ENCODE assay signal across 8 mouse cellular contexts in genomic region chr11:84724080-84724479, GRCm38 (mm10).
A peak's percentile ranks its signal among the peaks of the same experiment; 100 is the strongest.
DNase-seq lines count a peak whose midpoint lies in the region; ATAC-seq and TF ChIP-seq lines count a peak whose summit lies in the region.

No protein-coding gene starts in this region.

- peak; percentile 62; the same call in 1 of the 2 replicates for ATAC-seq in hindbrain, embryonic 15.5 days (ENCODE audit: low FRiP score, low read depth)
- ATAC-seq in liver, postnatal 0 days: no peak

- no peaks in the 10 kb centered on the region for H3K36me3 ChIP-seq in hindbrain, embryonic 15.5 days
- no peaks in the 10 kb centered on the region for H3K36me3 ChIP-seq in liver, postnatal 0 days (replicated peaks; ENCODE audit: insufficient read depth, low read length)

- no peaks in the 10 kb centered on the region for H3K9me3 ChIP-seq in hindbrain, embryonic 15.5 days
- no peaks in the 10 kb centered on the region for H3K9me3 ChIP-seq in liver, postnatal 0 days (ENCODE audit: low read length)

- H3K9ac ChIP-seq in hindbrain, embryonic 15.5 days: no peak overlapping the region
- no peak overlapping the region for H3K9ac ChIP-seq in liver, postnatal 0 days (replicated peaks)

- no peaks in the 10 kb centered on the region for H3K4me1 ChIP-seq in cortical plate, adult 2 months (ENCODE audit: control insufficient read depth, insufficient read depth, low read length)
- peaks cover 28% of the 10 kb centered on the region for H3K4me1 ChIP-seq in hindbrain, embryonic 15.5 days (replicated peaks)
- H3K4me1 ChIP-seq in liver, postnatal 0 days (ENCODE audit: insufficient read depth): no peaks in the 10 kb centered on the region; the same call in 1 of the 2 replicates

- H3K27ac ChIP-seq in cortical plate, adult 2 months (ENCODE audit: insufficient read depth, low read length): no peak overlapping the region
- no peak overlapping the region for H3K27ac ChIP-seq in hindbrain, embryonic 15.5 days (replicated peaks)
- no peak overlapping the region for H3K27ac ChIP-seq in liver, postnatal 0 days (ENCODE audit: low read depth)

- no peak for TF ChIP-seq POLR2A in cortical plate, adult 2 months (IDR thresholded peaks at IDR 0.05; ENCODE audit: extremely low read depth, insufficient read depth, low read length)

- DNase-seq in heart, adult 18-20 months: peak; percentile 8 to 9
- DNase-seq in heart, adult 11 months: no peak
- peak; percentile 57 for DNase-seq in NIH3T3 (ENCODE audit: low read depth)
- DNase-seq in liver, postnatal 0 days: peak; percentile 26
- DNase-seq in right cerebral cortex, adult 2 months (ENCODE audit: low spot score in 2 of 2): peak; percentile 33 to 42
- no peak for DNase-seq in spleen, adult 18-20 months

- peak; percentile 39 for TF ChIP-seq CTCF in cortical plate, adult 2 months (IDR thresholded peaks at IDR 0.05; ENCODE audit: extremely low read depth, insufficient read depth, low read length)
- 0 out of 2 replicates have a peak, but pooled peaks have one; percentile 17 for TF ChIP-seq CTCF in liver, postnatal 0 days (IDR thresholded peaks at IDR 0.05; ENCODE audit: low read depth)

- H3K27me3 ChIP-seq in hindbrain, embryonic 15.5 days: peaks cover 7% of the 10 kb centered on the region; the same call in 1 of the 2 replicates
- 0 out of 2 replicates have a peak, but pooled peaks cover 7% of the 10 kb centered on the region for H3K27me3 ChIP-seq in liver, postnatal 0 days (ENCODE audit: insufficient read depth, low read length)

- no peak for TF ChIP-seq EP300 in liver, postnatal 0 days (IDR thresholded peaks at IDR 0.05; ENCODE audit: low read depth)

- H3K4me2 ChIP-seq in hindbrain, embryonic 15.5 days: peak overlapping the region; percentile 24; the same call in 1 of the 2 replicates
- no peak overlapping the region for H3K4me2 ChIP-seq in liver, postnatal 0 days (ENCODE audit: low read depth, low read length)

- 4% methylated on average over 18 of the region's 18 CpGs for WGBS in hindbrain, embryonic 15.5 days
- WGBS in liver, postnatal 0 days (ENCODE audit: insufficient replicate concordance): 4% methylated on average over 18 of the region's 18 CpGs

- H3K4me3 ChIP-seq in cortical plate, adult 2 months (ENCODE audit: insufficient read depth, low read length): no peak overlapping the region
- H3K4me3 ChIP-seq in hindbrain, embryonic 15.5 days: no peak overlapping the region
- no peak overlapping the region for H3K4me3 ChIP-seq in liver, postnatal 0 days (ENCODE audit: low read depth, low read length)

Comparison
In these comparisons a context has a peak if more than half of its experiments do, and no peak if none do; other contexts are left out.
1. DNase-seq: peak in heart, adult 18-20 months (2 of 2), NIH3T3 (single experiment), liver, postnatal 0 days (single experiment) and right cerebral cortex, adult 2 months (2 of 2); none in heart, adult 11 months (single experiment) and spleen, adult 18-20 months (0 of 2).